Mouse (Mus musculus): ENCODE measurements around the gene Slc41a3.

The Slc41a3 gene

DNA sequence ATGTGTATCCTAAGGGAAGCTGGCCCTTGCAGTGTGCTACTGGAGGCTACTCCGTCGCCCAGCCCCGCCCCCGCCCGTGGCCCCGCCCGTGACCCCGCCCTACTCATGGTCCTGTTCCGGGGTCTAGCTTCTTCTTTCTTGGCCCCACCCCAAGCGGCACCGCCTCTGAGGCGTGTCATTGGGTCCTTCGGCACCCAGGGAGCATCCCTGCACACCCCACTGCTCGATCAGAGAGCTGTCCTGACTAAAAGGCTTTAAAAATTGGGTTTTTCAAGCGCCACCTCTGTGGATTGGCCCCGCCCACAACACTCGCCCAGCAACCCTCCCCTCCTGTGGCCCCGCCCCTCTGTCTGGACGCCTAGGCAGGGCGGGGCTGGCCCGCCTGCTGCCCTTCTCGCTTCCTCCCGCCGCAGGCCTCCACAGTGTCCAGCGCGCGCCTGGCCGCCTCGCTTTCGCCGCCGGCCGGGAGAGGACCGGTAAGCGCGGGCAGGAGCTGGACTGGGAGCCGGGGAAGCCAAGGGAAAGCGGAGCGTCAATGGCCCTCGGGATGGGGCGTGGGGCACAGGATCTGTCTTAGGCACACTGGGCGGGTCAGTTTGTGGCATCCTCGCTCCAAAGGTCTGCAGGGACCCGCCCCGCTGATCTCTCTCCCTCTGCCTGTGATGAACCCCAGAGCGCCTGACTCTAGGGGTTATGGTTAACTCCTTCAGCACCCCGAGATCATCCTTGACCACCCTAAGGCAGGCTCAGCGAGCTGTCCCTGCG, at the start of gene Slc41a3:
Slc41a3 (plus strand) TSS at position 193 of the 765 bp plus-strand sequence.
- DNase-seq (ENCODE audit: extremely low read depth, low read depth, low spot score) = no peak

DNA sequence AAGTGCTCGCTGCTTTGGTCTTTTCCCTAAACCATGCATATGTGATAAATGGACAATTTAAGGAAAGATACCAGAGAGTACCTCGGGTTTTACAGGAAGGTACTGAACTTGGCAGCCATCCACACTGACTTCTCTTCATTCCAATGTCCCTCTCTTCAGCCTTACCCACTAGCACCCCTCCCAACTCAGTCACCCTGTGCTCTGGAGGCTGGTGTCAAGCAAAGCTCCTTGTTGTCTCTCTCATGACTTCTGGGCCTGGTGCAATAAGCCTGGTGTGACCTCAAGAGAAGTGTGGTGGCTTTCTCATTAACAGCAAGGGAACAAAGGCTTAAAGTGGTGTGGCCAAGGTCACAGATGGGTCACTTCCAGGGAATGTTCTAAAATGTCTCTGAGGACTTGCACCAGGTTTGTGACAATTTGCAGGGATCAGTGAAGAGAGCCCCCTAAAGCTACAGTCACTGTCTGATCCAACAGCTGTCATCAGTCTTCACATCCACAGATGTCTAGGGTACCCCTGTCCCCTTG, 47.9 kb upstream of the Slc41a3 start:
- no peak for DNase-seq (ENCODE audit: extremely low read depth, low read depth, low spot score)

GRCm38 (mm10) chr6:90557077-90557476, 47.4 kb upstream of the Slc41a3 start:
- no peak for DNase-seq (ENCODE audit: extremely low read depth, low read depth, low spot score)

GRCm38 (mm10) chr6:90557829-90558693, 46.5 kb upstream of the Slc41a3 start:
- DNase-seq (ENCODE audit: extremely low read depth, low read depth, low spot score) = no peak

DNA sequence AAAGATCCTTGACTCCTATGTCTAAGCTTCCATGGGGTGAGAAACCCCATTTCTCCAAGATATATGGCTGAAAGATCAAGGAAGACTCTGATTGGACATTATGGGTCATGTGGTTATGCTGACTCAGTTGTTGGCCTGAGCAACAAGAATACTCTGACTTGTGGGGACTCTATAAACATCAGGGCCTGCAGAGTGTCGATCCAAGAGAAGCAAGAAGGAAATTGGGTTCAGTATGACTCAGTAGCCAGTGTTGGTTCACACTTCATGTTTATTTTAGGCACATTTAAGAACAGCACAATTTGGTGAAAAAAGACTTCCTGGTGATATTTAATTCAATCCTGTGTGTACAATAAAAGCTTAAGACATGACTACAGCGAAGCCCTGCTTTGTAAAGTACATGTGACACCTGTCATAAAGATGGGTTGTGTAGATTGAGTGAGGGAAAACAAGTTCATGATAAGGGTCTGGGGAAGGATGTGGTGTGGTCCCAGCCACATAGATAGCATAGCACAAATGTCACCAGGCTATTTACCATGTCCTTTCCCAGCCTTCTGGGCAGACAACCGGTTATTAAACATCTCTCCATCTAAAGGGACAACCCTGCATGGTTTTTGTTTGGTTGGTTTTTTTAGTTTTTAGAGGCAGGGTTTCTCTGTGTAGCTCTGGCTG, 44.0 kb upstream of the Slc41a3 start:
- DNase-seq (ENCODE audit: extremely low read depth, low read depth, low spot score) = no peak

DNA sequence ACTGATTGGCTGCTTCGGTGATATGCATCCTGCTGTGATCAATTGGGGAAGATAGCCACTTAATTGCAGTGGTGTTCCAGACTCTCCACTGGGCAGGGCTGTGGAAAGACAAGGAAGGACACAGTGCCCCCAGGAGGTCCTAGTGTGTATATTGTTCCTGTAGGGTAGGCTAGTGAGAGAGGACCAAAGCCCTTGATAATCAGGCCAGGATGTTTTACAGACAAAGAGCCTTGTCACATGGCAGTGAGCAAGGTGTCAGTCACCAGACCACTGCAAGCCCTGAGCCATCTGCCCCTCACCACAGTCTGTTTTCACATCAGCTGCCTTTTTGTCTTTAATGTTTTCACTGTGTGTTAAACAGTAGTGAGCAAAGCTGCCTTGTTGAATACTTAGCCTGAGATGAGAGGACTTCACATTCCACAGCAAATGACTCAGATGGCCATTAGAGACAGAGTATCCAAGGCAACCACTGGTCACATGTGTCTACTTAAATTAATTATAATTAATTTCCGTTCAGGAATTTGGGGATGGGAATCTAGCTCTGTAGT, 43.2 kb upstream of the Slc41a3 start:
- no peak for DNase-seq (ENCODE audit: extremely low read depth, low read depth, low spot score)

GRCm38 (mm10) chr6:90564240-90564639, 40.3 kb upstream of the Slc41a3 start:
- no peak for DNase-seq (ENCODE audit: extremely low read depth, low read depth, low spot score)

GRCm38 (mm10) chr6:90565357-90566215, 38.9 kb upstream of the Slc41a3 start:
- no peak for DNase-seq (ENCODE audit: extremely low read depth, low read depth, low spot score)

- DNase-seq (ENCODE audit: extremely low read depth, low read depth, low spot score) = no peak
These were observed 37.0 kb upstream of the Slc41a3 start for GRCm38 (mm10) chr6:90567486-90567885.

DNA sequence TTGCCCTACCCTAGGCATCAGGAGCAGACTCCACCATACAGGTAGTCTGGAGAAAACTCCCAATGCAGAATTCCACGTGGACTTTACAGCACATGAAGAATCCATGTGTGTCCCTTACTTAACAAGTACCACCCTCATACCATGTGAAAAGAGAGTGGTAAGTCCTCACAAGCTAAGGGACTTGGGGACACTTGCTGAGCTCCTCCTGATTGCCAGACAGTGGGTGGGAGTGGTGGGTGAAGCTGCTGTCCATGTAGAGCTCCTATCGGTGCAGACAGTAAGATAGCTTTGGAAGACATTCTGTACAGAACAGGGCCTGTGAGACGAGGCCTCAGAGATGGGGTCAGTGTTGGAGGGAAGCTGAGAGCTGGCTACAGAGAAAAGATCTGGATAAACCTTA, 36.6 kb upstream of the Slc41a3 start:
- no peak for DNase-seq (ENCODE audit: extremely low read depth, low read depth, low spot score)

GRCm38 (mm10) chr6:90568721-90569120, 35.8 kb upstream of the Slc41a3 start:
- DNase-seq (ENCODE audit: extremely low read depth, low read depth, low spot score) = no peak

DNA sequence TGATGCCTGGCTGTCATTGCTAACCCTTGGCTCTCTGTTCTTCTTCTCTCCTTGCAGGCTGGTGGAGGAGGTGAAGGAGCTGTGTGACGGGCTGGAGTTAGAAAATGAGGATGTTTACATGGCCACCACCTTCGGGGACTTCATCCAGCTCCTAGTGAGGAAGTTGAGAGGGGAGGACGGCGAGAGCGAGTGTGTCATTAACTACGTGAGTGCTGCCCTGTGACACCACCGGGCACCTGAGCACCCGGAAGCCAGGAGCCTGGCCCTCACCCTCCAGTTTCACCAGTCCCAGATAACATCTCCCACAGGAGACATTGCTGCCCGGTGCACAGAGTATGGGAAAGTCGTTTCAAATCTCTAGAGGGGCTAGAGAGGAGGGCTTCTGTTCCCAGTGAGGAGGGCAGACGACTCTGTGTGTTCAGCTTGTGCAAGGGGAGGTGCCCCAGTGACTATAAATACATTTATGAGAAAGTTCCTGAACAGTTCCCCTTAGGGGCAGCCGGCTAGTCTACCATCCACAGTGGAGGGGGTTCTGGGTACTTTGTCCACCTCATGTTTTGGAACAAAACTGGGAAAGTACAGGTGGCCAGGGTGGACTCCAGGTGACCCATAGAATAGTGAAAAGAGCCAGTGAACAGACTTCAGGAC, 34.7 kb upstream of the Slc41a3 start:
- no peak for DNase-seq (ENCODE audit: extremely low read depth, low read depth, low spot score)

GRCm38 (mm10) chr6:90570392-90570791, 34.1 kb upstream of the Slc41a3 start:
- no peak for DNase-seq (ENCODE audit: extremely low read depth, low read depth, low spot score)

- DNase-seq (ENCODE audit: extremely low read depth, low read depth, low spot score) = no peak
These were observed 29.2 kb upstream of the Slc41a3 start for GRCm38 (mm10) chr6:90575261-90575715.

DNA sequence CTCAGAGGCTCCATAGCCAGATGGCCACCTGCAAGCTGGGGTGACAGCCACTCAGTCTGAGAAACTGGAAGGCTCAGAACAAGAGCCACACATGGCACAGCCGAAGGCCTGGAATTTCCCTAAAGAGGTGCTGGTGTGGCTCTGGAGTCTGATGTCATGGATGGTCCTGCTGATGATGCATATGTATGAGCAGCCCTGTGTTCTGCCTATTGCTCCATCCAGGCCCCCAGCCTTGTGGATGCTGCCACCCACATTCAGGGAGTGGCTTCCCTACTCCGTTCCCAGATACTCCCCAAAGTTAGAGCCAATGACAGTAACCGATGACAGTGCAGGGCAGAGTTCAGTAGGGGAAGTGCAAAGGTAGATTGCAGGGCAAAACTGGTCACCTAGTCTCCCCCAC, 26.4 kb upstream of the Slc41a3 start:
- DNase-seq (ENCODE audit: extremely low read depth, low read depth, low spot score) = no peak

DNA sequence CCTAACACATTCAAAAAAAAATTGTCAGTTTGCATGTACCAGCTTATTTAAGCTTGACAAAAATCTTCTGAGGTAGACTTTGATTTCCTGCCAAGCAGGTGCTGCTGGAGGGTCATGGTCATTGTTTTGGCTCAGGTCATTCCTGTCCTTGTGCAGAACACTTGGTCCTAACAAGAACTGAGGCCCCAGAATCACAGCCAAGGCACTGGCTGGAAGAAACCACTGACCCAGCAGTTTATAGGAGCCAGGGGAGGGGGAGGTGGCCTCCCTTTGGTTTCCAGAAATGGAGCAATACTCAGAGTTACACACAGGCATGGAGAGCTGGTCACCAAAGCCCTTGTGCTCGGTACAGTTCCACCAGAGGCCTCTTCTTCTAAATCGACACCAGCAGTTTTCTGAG, 22.2 kb upstream of the Slc41a3 start:
- DNase-seq (ENCODE audit: extremely low read depth, low read depth, low spot score) = no peak

DNA sequence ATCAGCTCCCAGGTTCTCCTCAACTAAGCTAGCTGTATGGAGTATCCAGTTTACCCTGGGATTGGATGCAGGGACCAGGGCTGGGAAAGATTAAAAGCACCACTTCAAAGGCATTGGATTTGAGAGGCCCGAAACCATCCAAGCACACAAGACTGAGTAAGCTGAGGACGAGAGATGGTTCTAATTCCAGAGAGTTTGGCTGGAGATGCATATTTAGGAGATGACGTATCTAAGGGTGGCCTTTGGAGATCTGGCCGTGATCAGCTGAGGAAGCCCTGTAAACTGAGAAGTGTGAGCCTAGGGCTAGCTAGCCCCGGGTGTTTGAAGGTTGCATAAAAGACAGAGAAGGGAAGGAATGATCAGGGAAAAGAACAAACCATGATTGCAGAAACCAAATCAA, 16.4 kb upstream of the Slc41a3 start:
- DNase-seq (ENCODE audit: extremely low read depth, low read depth, low spot score) = no peak

DNA sequence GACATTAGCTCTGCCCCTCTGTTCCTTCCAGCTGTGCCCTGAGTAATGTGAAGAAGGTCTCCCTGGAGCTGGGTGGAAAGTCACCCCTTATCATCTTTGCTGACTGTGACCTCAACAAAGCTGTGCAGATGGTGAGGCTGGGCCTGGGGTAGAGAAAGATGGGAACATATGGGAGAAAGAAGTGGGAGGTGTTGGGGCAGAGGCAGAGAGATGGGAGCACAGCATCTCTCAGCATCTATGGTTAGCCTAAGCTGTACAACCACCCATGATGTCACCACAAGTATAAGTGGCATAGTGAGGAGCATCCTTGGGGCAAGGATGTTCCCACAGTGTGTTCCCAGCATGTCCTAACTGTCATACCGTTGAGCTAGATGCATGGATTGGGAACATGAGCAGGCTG, 13.8 kb upstream of the Slc41a3 start:
- DNase-seq (ENCODE audit: extremely low read depth, low read depth, low spot score) = no peak

DNA sequence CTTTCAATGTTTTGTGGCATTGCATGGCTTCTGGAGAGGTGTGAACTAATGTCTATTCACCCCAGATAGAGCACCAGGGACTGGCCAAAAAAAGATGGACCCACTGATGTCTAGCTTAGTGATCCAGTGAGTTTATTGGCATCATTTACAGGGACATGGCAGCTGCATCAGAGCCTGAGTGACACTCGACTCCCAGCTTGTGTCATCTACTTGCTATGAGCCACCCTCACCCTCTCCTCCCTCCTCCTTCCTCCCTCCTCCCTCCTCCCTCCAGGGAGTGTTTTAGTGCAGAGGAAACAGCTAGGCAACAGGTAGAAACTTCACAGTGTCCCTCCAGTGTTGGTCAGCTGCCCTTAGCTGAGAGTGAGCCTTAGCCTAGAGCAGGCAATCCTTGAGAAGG, 9.6 kb upstream of the Slc41a3 start:
- no peak for DNase-seq (ENCODE audit: extremely low read depth, low read depth, low spot score)

GRCm38 (mm10) chr6:90597060-90597459, 7.5 kb upstream of the Slc41a3 start:
- no peak for DNase-seq (ENCODE audit: extremely low read depth, low read depth, low spot score)

All from fat pad, adult 2 months (tissue).